Mouse (Mus musculus): ENCODE measurements around the gene Ccn6.
A peak's percentile ranks its signal among the peaks of the same experiment; 100 is the strongest.
"Not testable (repeated sequence)": the region's sequence is repeated elsewhere in the genome, so short reads cannot be mapped to it uniquely, and the experiment has no call there.

Gene Ccn6

GRCm38 (mm10) chr10:39163694-39164093 is at the start of gene Ccn6:
TSS of gene Ccn6 (minus strand) at chr10:39163794.
- no peak for DNase-seq

GRCm38 (mm10) chr10:39210031-39210430 is 46.4 kb upstream of the Ccn6 start:
- no peak for DNase-seq

GRCm38 (mm10) chr10:39209161-39210025 is 45.8 kb upstream of the Ccn6 start:
- DNase-seq = no peak

GRCm38 (mm10) chr10:39208712-39209111 is 45.1 kb upstream of the Ccn6 start:
- DNase-seq = no peak

- DNase-seq = no peak
Observed at GRCm38 (mm10) chr10:39207310-39207855, 43.8 kb upstream of the Ccn6 start.

- no peak for DNase-seq
Observed at GRCm38 (mm10) chr10:39202490-39202889, 38.9 kb upstream of the Ccn6 start.

- DNase-seq = not testable (repeated sequence)
Observed at GRCm38 (mm10) chr10:39198216-39198615, 34.6 kb upstream of the Ccn6 start.

GRCm38 (mm10) chr10:39192673-39193072 is 29.1 kb upstream of the Ccn6 start:
- DNase-seq = no peak

- no peak for DNase-seq
Observed at GRCm38 (mm10) chr10:39185545-39185906, 21.9 kb upstream of the Ccn6 start.

- DNase-seq = no peak
Observed at GRCm38 (mm10) chr10:39184864-39185544, 21.4 kb upstream of the Ccn6 start.

GRCm38 (mm10) chr10:39176981-39177380 is 13.4 kb upstream of the Ccn6 start:
- DNase-seq = no peak

GRCm38 (mm10) chr10:39173077-39173476 is 9.5 kb upstream of the Ccn6 start:
- no peak for DNase-seq

- no peak for DNase-seq
Observed at GRCm38 (mm10) chr10:39172540-39172931, 8.9 kb upstream of the Ccn6 start.

GRCm38 (mm10) chr10:39171603-39172539 is 8.3 kb upstream of the Ccn6 start:
- DNase-seq = peak; percentile 92 to 94

- DNase-seq = peak; percentile 94 to 95
Observed at GRCm38 (mm10) chr10:39171134-39171533, 7.5 kb upstream of the Ccn6 start.

GRCm38 (mm10) chr10:39170706-39171105 is 7.1 kb upstream of the Ccn6 start:
- peak; percentile 25 to 35 for DNase-seq

GRCm38 (mm10) chr10:39170181-39170580 is 6.6 kb upstream of the Ccn6 start:
- peak; percentile 81 to 84 for DNase-seq

- DNase-seq = peak in 1 of 2 experiments; percentile 22
Observed at GRCm38 (mm10) chr10:39169642-39170041, 6.0 kb upstream of the Ccn6 start.

- DNase-seq = no peak
Observed at GRCm38 (mm10) chr10:39167611-39168010, 4.0 kb upstream of the Ccn6 start.

- DNase-seq = peak; percentile 52 to 59
Observed at GRCm38 (mm10) chr10:39165632-39166115, 2.1 kb upstream of the Ccn6 start.

- no peak for DNase-seq
Observed at GRCm38 (mm10) chr10:39162666-39163484, 719 bp downstream of the Ccn6 start.

GRCm38 (mm10) chr10:39161406-39161805 is 2.2 kb downstream of the Ccn6 start:
- DNase-seq = no peak
